Mouse (Mus musculus): ENCODE results near the gene Themis3.
"Not testable (repeated sequence)": the region's sequence is repeated elsewhere in the genome, so short reads cannot be mapped to it uniquely, and the experiment has no call there.

Themis3 gene

DNA sequence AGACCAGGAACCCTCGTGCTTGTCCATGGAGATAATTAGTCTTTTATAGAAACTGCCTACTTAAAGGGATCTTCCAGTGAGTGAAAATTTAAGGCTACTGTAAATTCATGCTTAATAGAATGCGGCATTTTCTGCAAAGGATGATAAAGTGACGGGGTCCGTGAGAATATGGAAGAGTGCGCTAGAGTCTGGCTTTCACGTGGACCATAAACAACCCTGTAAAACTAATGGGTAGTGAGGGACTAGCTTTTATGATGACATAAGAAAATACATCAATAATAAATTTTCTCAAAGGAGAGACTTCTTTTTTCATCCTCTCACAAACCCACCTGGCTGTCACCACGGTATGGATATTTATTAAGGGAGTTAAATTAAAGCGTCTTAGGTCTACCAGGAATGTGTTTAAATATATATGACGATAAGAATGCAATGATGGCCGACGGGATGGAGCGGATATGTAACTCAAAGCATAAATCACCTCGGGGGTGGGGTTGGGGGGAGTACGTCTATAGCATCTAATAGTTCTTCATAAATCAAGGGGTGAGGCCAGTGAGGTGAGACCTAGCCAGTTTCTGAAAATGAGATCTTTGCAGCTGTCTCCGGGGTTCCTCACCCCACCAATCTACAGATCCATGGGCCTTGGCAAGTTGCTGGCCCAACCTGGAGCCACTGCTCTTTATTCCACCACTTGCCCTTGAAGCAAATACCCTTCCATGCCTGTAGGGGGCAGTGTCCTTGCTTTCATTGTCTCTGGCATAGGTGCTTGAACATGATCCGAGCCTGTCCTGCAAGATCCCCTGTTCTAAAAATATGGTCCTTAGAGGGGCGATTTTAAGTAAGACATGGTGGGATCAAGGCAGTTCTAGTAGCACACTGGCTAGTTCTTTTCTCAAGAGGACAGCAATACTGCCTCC, 35.8 kb downstream of the Themis3 start:
- no peak for DNase-seq (ENCODE audit: low spot score)

DNA sequence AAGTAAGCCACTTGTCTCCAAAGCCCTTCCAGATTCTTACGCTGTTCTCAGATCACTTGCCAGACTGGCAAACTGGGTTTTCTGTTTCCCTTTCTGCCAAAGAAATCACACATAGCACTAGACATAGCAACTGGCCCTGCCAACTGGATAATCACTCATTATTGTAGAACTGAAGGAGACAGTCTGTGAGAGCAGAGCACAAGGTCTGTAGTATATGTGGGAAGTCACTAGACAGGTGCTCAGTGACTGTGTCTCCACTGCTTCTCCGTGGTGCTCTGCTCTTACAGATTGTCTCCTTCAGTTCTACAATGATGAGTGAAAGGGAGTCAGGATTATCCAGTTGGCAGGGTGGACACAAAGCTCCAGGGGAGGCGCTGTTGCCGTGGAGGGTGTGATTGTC, 41.7 kb downstream of the Themis3 start:
- no peak for DNase-seq (ENCODE audit: low spot score)

DNA sequence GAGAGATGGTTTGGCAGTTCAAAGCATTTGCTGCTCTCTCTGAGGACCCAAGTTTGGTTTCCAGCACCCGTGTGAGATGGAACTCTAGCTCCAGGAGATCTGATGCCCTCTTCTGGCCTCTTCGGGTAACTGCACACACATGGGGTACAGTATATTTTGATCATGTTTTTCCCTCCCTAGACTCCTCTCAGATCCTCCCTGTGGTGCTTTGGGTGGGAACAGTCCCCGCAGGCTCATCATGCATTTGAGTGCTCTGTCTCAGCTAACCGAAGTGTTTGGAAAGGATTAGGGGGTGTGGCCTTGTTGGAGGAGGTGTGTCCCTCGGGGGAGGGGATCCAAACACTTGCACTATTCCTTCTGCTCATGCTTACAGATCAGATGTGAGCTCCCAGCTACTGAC, 43.9 kb downstream of the Themis3 start:
- no peak for DNase-seq (ENCODE audit: low spot score)

DNA sequence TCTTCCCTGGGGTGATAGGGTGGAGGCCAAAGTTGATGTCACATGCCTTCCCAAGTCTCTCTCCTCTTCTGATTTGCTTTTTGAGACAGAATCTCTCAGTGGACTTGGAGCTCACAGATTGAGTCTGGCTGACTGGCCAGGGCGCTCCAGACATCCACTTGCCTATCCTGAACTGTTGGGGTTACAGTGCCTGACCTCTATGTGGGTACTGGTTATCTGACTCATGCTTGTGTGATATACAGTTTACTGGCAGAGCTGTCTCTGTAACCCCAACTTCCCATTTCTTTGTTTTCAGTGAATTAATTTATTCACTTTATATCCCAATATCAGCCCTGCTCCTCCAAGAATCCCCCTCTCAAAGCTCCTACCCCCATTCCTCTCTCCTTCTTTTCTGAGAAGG, 62.1 kb downstream of the Themis3 start:
- no peak for DNase-seq (ENCODE audit: low spot score)

DNA sequence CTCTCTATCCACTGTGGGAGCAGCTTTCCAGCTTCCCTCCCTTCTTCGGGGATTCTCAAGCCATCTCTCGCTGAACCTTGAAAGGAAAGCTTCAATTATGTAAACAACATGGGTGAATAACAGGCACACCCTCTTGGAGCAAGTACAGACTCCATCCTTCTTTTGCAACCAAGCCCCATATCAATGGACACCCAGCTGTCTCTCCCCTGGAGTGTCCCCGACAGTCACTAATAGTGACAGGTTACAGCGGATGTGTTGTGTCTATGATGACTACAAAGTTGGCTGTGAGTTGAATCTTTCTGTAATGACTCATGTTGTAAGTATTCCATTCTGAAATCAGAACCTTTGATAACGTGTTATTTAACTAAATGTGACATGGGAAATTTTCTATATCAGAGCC, 71.0 kb downstream of the Themis3 start:
- DNase-seq (ENCODE audit: low spot score), result no peak

DNA sequence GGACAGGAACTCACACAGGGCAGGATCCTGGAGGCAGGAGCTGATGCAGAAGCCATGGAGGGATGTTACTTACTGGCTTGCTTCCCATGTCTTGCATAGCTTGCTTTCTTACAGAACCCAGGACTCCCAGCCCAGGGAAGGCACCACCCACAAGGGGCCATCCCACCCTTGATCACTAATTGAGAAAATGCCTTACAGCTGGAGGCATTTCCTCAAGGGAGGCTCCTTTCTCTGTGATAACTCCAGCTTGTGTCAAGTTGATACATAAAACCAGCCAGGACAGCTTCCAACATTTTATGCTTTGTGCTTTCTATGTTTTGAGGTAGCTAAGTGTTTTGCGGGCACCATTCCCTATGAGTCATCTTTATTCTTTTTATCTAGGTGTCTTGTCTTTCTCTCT, 71.8 kb downstream of the Themis3 start:
- not testable (repeated sequence) for DNase-seq (ENCODE audit: low spot score)

DNA sequence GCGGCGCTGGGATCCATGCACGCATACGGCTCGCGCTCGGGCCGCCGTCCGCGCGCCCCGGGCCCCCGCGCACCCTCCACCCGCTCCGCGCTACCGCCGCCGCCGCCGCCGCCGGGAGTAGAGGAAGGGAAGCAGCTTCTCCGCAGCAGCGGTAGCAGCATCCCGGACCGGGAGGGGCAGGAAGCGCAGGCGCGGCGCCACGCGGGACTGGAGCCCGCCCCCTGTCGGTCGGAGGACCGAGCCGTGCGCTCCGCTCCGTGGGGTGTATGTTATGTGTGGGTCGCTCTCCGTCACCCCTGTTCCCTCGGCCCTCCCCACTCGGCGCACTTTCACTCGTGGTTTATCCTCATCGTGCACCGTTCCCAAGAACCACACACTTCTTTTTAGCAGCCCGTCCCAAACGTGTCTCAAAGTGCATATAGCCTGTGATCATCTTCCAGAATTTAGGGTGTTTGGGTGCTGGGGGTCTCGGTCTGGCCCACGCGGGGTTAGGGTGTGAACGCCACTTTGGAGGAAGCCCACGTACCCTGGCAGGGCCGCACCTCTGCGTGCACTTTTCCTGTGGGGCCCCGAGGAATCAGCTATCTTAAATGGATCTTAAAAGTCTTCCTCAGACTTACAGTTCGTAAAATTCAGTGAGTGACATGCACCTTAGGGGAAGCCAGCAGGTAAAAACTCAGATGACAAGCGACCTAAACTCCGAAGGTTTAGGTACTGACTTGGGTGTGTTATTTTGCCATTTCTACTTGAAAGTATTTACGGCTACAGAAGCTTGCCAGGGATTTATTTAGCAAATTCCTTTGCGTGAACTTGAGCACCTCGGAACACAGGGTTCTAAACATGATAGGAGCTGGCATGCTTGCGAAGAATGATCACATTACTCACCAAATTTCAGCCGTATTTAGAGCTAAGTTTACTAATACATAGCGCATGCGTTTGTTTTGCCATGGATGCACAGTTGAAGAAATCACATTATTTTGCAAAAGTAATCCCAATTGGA, 74.6 kb downstream of the Themis3 start, which contains the start of gene Rab12:
TSS of gene Rab12 (minus strand) at position 176 of the 1,000 bp plus-strand sequence.
- DNase-seq (ENCODE audit: low spot score), result peak; percentile 73

DNA sequence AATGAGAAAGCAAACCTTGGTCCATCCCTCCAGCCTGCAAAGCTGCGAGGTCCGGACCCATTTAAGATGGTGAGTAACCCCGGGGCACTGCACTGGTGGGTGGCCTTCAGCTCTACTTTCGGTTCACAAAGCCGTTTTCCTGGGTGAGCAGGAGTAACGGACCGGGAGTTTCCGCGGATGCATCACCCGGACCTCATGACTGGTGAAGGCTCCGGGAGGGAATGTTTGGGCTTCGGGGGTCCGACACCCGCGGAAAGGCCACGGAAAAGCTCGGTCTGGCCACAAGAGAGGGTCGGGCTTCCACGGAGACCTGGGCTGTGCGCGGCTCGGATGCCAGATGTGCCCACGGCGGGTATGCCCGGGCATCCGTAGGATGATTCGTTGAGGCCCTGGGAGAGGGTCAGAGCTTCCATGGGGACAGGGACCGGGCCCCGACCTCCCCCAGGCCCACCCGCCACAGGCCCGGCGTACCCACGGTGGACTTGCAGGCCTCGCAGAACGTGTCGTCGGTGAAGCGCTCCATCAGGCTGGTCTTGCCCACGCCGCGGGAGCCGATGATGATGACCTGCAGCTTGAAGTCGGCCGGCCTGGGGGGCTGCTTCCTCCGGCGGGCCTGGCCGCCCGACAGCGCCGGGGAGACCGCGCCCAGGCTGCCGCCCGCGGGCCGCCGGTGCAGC, 75.4 kb downstream of the Themis3 start:
- peak; percentile 53 for DNase-seq (ENCODE audit: low spot score)

DNA sequence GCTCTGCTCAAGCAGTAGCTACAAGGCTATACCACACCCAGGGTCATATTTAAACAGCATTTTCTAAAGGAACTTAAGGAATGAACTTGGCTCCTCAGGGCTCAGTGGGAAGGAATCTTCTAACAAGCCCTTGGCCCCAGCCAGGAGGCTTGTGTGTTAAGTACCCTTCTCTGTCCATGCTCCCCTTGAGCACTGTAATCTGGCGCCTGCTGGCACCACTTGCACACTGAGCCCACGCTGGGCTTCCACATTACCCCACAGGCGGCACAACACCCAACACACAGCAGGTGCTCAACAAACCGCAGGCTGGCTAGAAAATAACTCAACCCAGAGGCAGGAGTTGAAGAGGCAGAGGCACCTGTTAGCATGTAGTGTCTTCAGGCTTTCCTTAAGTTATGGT, 77.5 kb downstream of the Themis3 start:
- DNase-seq (ENCODE audit: low spot score), result no peak

DNA sequence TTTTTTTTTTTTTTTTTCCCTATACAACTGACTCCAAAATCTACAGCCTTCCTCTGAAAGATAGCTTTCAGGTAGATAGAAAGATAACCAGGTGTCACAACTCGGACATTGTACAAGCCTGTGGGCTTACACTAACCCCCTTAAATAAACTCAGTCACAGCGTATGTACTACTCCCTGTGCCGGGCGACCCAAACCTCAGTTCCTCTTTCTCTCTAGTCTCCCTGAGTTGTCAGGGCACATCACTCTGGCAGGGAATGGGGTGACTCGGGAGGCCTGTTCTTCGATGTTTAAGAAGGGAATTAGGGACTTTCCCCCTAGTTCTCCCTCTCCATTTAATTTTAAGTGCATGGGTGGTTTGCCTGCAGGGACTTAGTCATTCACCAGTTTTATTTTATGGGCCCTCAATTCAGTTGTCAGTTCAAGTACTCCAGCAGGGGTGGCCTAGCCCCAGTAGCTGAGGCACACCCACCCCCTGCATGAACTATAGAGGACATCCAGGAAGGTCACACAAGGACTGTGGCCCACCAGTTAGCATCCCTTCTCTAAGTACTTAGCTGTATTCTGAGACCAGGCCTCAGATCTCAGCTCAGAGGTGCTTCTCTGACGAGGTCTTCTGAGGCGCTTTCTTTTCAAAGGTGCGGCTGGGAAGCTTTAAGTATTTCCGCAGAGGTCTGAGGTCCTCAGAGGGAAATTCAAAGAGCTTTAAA, 80.0 kb downstream of the Themis3 start:
- DNase-seq (ENCODE audit: low spot score), result no peak

DNA sequence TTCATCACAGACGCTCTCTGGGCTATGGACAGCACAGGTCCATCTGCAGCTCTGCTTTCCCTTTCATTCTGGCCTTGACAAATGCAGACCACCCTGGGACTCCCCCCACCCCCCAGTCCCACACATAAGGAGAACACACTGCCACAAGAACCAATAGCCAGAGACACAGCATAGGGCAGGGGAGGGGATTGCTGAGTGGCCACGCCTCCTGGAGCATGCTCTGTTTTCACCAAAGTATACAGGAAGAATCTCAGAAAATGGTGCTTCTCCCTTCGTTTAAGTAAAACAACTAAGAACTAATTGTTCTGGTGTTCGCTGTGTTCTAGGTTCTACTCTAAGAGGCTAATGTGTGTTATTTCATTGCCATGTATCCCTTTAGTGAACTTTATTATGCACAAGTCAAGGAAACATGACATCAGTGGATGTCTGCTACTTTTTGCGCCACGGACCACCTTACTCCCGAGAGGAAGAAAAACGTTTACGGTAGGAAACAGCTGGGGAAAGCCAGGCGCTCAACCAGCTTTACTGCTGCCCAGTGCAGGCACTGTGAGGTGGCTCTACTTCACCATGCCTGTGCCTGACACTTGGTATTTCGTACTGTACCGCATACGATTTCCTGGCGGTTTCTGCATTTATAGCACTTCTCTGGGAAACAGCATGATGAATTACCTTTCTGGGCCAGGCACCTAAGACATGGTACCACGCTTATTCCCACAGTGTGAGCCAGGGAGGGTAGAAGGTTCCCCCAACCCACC, 82.0 kb downstream of the Themis3 start:
- DNase-seq (ENCODE audit: low spot score), result no peak

DNA sequence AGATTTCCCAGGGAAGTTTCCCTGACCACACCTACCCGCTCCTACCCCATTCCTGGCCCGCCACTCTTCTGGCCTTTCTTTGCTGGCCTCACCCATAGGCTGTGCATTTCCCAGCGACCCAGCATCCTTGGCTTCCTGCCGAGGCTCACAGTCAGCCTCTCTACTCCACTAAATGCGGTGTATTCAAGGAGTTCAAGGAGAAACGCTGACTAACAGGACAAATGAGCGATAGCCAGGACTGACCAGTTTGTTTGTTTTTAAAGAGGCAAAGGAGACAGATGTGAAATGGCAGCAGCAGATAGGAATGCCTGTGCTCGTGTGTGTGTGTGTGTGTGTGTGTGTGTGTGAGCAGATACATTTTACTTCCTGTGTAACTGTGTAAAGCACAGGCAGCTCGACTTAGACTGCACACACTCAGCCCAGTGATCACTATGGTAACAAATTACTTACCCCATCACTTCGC, 84.2 kb downstream of the Themis3 start:
- no peak for DNase-seq (ENCODE audit: low spot score)

DNA sequence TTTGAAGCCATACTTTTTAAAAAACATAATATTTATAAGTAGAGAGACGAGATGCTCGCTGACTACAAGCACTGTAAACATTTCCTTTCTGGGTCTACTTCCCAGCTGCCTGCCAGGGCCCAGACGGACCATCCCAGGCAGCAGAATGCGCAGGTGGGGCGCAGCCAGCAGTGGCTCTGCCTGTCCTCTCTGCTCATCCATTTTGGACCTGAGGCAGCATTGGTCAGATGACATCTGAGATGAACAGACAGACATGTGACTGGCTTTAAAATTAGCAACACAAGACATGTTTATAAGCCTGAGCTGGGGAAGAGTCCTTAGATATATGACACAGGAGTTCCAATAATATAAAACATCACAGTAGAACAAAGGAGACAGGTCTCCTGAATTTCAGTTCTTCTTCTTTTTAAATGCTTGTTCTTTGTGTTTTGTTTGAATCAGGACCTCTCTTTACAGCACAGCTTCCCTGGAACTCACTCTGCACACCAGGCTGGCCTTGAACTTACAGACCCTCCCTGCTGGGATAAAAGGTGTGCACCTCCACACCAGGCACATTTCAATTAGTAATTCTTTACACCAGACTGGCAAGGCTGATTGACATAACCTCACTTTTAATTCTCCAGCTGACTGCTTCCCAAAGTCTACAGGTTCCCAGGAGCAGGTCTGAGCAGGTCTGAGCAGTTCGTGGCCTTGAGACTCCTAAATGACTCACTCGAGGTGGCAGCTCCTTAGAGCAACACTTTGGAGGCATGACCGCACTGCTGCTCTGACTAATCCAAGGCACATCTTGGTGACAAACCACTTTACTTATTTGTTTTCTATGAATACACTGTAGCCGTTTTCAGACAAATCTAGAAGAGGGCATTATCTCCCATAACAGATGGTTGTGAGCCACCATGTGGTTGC, 87.1 kb downstream of the Themis3 start:
- no peak for DNase-seq (ENCODE audit: low spot score)

DNA sequence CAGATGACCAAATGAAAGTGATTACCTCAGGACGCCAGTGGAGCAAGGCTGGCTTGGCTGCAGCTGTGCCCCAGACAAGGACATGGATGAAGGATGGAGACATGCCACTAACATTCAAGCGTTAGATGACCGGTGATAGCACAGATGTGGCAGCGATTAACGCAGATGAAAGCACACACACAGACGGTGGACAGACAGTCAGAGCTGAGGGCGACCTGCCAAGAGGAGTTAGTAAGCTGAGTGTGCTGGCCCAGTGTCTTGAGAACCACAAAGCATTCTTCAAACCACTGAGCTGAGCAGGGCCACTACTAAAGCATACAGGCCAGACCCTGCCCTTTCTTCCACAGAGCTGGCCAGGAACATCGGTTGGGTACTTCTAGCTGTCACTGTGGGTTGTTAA, 89.5 kb downstream of the Themis3 start:
- no peak for DNase-seq (ENCODE audit: low spot score)

All from c-Kit-positive CD71-positive TER-119-positive erythroid progenitor cells, embryonic 14.5 days (primary cell).